Mouse (Mus musculus) inflammation-experienced regulatory T-cells, adult 6 months (primary cell): Measurements from ENCODE around the gene Dydc2. TPM values are rescaled to one million over a fixed set of nuclear protein-coding genes. Genes with fewer than 3 reads are reported as not detected.
A peak's percentile ranks its signal among the peaks of the same experiment; 100 is the strongest.

Source experiments
- ATAC-seq: one replicate; pipeline ENCODE4 v1.8.0; 2017
- polyA plus RNA-seq, 3 experiments: library from polyadenylated mRNA; unstranded; fragments of 100-300 nt; shearing (Covaris generic); gene quantifications; one replicate each; pipeline ENCODE4 v1.2.1; 2017

Dydc2 gene
- polyA plus RNA-seq, 3 experiments from 2014 or later: not detected

DNA sequence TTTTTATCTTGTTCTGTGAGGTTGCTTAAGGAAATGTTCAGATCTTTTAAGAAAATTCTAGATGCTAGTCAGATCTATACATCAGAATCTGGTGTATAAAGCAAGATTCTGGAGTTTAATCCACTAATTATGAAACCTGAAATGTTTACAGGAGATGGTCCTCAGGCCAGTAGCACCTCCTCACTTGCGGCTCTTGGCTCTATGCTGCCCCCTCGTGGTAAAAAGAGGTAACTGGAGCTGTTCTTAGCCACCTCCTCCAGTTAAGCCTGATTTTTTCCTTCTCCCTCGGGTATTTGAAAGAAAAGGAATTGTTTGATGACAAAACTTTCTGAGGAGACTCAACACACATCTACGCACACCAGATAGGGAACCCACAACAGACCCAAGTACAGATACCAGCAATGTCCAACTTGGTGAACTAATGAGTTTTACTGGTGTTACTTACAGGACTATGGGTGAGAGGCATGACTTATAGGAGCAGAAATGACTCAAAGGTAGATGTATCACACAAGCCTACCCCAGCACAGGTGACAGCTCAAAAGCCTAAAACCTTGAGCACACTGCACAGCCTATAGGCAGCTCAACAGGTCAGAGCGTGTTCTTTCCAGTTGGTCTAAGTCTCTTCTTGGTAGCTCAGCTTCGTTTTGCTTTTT, 33.7 kb downstream of the Dydc2 start:
- peak; percentile 77 for ATAC-seq

DNA sequence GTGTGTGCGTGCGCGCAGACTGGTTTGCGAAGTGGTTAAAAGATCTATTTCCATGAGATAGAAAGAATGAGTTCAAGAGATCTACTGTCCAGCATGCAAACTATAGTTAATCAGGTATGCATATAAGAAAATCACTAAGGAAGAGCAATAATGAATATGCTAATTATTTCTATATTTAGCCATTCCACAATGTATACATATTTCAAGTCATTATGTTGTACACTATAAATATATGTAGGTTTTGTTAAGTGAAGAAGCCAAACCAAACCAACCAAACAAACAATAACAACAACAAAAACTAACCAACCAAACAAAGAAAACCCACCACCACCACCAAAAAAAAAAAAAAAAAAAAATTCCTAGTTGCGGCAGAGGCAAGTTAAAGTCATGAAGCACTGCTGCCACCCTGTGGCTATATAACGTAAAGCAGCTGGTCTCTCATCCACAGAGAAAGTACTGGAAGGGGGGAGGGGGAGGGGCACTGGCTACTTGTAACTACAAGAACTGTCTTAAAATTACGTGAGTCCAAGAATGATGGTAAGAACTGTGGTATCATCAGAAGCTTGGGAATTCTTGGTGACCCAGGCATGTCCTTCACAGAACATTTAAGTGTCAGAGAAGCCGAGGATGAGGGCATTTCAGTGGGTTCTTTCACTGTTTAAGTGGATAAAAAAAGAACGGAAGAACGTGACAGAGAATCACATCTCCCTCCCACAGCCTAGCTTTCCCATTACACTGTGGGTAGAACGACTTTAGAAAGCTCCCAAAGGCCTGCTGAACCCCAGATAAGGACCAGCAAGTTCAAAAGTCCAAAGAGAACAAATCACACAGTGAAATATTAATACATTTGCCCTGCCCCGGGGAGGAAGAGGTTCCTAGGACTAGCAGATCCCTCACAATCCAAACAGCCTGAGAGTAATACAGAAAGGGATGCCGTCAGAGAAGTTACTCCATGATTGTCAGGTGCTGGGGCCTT, 35.6 kb downstream of the Dydc2 start:
- ATAC-seq: peak; percentile 79

DNA sequence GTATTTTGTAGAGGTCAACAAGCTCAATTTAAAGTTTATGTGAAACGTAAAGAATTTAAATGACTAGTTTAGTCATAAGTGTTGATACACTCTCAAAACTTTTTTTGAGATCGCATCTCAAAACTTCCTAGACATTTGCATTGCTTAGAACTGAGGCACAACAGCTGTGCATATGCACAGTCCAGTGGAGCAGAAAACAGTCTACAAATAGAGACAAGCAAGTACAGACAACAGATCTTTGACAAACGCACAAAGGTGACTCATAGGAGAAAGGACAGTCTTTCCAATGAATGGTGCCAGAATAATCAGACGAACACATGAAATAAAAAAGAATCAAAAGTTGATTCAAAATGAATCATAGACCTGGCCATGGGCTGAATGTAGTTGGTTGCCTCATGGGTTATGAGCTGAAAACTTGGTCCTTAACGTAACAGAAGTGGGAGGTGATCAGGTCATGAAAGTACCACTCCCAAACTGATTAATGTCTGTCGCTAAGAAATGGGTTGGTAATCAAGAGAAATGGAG, 38.0 kb downstream of the Dydc2 start:
- ATAC-seq: no peak

DNA sequence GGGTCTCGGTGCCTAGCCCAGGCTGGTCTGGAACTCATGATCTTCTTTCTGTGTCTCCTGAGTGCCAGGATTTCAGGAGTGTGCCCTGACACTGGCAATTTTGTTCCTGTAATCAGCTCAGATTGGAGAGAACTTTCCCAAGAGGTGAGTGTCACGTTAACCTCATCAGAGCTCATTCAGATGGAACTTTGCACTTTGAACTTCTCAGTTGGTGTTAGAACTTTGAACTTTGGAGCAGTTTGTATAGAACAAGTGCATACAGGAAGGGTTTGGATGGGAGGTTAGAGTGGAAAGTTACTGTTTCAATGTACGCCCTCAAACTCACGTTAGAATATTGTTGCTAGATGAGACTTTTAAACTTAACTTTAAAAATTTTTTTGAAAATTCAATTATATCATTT, 39.7 kb downstream of the Dydc2 start:
- ATAC-seq: no peak

GRCm38 (mm10) chr14:41025594-41026284, 43.3 kb downstream of the Dydc2 start:
- no peak for ATAC-seq

DNA sequence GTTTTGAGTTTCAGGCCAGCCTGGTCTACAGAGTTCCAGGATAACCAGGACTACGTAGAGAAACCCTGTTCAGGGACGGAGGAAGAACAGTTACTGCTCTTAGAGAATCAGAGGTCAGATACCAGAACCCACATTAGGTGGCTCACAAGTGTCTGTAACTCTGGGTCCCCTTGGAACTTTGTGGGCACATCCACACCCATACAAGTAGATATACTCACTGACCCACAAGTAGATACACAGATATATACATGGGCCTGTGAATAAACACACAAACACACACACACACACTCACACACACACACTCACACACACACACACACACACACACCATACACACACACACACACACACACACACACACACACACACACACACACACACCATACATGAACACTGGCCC, 43.9 kb downstream of the Dydc2 start:
- no peak for ATAC-seq

DNA sequence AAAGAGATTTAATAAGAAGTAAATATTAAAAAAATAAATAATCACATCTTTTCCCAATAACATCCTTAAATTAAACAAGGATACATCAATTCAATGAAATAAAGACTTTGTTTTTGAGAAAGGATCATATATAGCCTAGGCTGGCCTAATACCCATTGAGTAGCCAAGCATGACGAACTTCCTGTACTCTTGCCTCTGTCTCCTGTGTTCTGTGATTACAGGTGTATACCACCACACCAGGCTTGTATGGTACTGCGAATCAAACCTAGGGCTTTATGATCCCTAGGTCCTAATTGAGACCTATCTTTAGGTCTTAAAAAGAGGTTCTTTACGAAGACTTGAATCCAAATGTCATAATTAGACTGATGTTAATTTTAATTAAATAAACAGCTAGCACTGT, 47.8 kb downstream of the Dydc2 start:
- no peak for ATAC-seq

GRCm38 (mm10) chr14:41017460-41017859, 51.5 kb downstream of the Dydc2 start:
- no peak for ATAC-seq

DNA sequence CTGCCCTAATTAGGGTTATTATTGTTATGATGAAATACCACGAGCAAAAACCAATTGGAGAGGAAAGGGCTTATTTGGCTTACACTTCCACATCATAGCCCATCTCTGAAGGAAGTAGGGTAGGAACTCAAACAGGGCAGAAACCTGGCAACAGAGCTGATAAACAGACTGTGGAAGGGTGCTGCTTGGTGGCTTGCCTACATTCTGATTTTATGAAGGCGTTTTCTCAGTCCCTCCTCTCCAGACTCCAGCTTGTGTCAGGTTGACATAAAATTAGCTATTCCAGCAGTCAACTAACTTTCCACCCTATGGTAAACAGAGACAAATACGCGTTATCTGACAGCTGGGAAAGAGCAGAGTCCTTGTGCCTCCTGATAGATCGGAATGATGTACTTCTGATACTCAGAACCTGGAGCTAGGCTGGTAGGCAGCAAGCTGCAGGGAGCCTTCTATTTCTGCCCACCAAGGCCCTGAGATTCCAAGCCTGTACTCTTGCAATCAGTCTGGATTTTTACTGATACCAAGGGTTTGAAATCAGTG, 54.2 kb downstream of the Dydc2 start:
- no peak for ATAC-seq

GRCm38 (mm10) chr14:41013630-41014613, 55.1 kb downstream of the Dydc2 start, which contains the start of gene Fam213a:
Gene Fam213a, minus strand, starts transcription at chr14:41013788.
- peak; percentile 96 for ATAC-seq

GRCm38 (mm10) chr14:41013143-41013542, 55.9 kb downstream of the Dydc2 start:
- no peak for ATAC-seq

GRCm38 (mm10) chr14:41011916-41012315, 57.1 kb downstream of the Dydc2 start:
- ATAC-seq: no peak

- no peak for ATAC-seq
Measured at GRCm38 (mm10) chr14:41008138-41008537, 60.9 kb downstream of the Dydc2 start.

- ATAC-seq: no peak
Measured at GRCm38 (mm10) chr14:41007641-41008040, 61.4 kb downstream of the Dydc2 start.

GRCm38 (mm10) chr14:41006899-41007298, 62.1 kb downstream of the Dydc2 start:
- ATAC-seq: no peak

DNA sequence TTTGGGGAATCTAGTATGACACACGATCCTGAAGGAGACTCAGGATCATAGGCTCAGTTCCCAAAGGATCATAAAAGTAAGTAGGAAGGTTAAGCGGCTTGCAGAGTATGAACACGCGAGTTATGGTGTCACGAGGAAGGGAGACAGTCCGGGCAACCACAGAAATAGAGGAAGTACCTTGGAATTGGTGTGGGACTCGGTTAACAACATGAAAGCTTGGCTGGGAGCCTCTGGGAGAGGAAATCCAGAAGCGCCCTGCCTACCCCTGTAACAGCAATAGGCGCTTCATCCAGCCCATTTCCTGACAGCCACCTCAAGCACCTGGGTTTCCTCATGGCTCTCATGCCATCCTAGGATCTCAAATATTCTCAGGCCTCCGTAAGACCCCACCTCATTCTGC, 62.7 kb downstream of the Dydc2 start:
- no peak for ATAC-seq

GRCm38 (mm10) chr14:41005716-41006115, 63.3 kb downstream of the Dydc2 start:
- ATAC-seq: no peak

GRCm38 (mm10) chr14:41004201-41005141, 64.5 kb downstream of the Dydc2 start:
- ATAC-seq: no peak

- ATAC-seq: no peak
Measured at GRCm38 (mm10) chr14:41001576-41001975, 67.4 kb downstream of the Dydc2 start.

DNA sequence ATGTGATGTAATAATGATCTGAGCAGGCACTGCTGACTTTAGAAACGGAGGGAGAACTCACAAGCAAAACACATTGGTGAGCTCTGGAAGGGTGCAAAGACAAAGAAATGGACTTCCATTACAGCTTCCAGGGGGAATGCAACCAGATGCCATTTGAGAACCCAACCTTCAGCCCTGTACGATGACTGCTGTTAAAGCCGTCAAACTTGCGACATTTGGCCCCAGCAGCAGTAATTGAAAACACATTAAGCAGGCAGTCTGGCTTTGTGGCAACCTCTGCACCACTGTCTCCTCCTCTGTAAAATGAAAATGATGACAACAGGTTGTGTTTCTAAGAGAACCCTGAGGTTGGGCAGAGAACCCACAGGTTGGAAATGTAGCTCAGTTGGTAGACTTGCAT, 68.2 kb downstream of the Dydc2 start:
- no peak for ATAC-seq
